Mouse (Mus musculus) lung, postnatal 10 days (tissue): ENCODE measurements at regions not wholly inside any gene's neighbourhood (a gene's known extent, or its start where the extent isn't known, plus 50 kb on each side); places are given as distances from the start of the nearest gene placed in this dataset.

Experiments
- DNase-seq: peaks from one replicate; pipeline ENCODE4 v3.0.0; 2021

DNA sequence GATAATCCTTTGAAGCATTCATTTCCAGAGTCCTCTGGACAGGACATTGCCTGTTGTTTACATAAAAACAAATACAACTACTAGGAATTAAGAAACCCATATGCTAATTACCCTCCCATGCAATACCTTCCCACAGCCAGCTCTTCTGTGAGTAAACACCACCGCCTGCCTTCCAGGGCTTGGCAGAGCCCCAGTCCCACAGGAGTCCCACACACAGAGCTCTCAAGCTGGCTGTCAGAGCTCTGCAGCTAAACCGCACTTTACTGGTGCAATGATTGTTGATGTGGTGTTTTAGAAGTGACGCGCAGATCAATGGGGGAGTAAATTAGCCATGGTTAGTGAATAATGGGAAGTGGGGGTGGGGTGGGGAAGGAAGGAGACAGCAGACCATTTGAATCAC is 159.6 kb upstream of the Cd180 start:
- peak; percentile 42 for DNase-seq

DNA sequence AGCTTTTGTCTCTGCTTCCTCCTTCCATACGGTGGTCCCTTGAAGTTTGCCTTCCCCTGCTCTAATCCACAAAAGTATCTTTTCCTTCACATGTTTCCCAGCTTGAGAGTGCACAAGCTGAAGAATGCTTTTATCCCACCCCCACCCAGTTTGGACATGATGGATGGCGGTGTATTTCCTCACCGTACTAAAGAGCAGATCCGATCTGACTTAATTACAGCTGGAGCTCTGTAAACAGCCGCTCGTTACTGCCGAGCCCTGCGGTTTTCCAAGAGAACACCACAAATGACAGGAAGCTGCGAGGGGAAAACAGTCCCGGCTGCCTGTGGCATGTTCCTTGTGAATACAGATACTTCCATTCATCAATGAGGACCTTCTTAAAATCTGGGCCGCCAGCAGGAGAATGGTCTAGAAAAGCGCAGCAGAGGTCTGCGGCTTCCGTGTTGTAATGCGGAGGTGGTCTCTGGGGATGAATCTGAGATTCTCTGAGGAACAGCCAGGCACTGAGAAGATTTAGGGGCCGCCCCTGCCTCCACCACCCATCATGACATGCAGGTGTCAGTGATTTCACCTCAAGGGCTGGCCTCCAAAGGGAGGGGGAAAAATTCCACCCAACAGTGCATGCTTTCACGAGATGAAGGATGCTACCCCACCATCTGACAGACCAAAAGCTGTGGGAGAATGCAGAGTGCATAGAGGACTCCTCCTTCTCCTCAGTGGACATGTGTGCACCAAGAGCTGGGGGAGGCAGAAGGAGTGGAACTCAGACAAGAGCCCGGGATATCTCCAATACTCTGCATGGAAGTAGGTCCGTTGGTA is 155.7 kb upstream of the Cd180 start:
- DNase-seq: peak; percentile 71

DNA sequence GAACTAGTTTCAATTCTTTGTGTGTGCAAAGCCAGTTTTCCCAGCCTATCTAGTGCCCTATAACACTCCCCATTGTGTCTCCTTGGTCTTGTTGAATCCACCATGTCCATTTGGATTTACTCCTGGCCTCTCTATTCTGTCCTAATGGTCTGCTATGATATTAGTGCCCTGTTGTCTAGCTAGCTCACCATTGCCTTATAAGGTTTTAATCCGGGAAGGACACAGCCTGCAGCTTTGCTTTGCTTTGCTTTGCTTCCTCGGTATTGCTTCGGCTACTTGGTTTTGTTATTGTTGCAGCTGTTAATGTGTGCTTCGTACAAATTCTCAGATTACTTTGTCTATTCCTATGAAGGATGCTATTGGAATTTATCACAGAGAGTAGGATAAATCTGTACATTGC is 152.9 kb upstream of the Cd180 start:
- DNase-seq: no peak

DNA sequence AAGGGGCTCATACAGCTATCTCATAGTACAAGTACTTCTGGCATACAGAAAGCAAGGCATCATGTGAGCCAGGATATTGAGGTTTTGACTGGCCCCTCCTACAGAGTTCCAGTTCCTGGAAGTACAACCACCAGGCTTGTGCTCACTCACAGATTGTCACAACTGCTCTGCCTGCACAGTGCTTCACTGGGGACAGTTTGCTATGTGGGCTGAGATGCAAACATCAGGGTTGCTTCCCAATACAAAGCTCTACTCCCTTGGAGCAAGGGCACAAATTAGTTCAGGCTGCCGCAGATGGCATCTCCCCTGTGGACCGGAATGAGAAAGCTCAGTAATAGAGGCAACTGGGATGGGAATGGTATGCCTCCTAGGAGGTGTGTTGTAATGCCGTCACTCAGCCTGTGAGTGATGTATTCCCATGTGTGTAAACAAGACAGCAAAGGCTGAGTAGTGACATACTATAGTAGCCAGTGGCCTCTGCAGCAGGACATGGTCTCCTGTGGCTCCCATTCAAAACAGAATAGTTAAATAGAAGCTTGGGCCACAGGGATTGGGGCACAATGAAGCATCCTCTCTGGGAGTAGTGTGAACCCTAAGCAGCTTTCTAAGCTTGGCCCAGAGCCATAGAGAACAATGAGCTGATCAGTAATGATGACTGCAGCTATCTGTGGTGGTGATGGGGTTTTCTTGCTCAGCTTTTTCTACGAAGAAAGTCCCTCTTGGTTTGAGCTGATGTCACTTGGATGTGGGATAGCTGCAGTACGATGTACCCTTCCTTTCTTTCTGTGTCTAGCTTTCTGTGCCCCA is 148.8 kb upstream of the Cd180 start:
- DNase-seq: no peak

DNA sequence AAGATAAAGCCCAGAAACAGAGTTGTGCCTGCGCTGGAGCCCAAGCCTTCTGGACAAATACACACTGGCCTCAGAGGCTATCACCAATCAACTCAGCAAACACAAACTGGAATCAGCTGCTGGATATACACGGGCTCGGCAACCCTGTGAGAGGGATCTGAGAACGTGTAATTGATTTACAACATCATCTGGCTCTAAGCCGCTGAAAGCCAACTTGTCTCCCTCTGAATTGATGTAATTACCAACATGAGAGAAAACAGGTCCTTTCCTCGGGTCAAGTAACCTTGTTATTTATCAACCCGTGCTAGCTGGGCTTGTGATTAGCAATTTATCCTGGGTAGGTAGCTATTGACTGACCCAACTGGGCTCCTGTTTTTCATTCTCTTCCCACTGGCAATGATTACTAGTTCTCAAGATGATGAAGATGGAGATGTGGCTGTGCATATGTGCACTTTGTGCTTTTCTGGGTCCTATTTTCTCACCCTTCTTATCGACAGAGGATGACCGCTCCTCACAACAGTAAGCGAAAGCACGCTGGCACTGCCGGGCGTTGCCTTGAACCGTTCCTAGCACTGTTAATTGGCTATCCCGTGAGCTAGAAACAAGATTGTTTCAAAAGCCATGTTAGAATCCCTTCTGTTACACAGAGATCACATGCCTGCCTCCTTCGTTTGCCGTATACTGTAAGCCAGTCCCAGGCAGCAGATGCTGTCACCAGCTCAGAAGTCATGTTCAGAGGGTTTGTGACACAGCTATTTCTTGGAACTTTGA is 147.3 kb upstream of the Cd180 start:
- DNase-seq: no peak

DNA sequence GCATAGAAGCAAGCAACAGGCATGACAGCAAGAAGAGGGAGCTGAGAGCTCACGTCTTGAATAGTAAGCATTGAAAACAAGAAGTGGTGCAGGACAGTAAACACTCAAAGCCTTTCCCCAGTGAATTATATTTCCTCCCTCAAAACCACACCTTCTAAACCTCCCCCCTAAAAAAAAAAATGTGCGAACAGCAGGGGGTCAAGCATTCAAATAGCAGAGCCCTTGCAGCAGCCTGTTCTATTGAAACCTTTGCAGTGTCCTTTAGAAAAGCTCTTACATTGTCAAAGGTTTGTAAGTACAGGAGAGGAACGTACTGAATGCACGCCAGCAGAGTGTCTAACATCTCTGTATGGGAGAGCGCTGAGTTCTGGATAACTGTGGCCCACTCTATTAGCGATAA is 145.1 kb upstream of the Cd180 start:
- DNase-seq: no peak

DNA sequence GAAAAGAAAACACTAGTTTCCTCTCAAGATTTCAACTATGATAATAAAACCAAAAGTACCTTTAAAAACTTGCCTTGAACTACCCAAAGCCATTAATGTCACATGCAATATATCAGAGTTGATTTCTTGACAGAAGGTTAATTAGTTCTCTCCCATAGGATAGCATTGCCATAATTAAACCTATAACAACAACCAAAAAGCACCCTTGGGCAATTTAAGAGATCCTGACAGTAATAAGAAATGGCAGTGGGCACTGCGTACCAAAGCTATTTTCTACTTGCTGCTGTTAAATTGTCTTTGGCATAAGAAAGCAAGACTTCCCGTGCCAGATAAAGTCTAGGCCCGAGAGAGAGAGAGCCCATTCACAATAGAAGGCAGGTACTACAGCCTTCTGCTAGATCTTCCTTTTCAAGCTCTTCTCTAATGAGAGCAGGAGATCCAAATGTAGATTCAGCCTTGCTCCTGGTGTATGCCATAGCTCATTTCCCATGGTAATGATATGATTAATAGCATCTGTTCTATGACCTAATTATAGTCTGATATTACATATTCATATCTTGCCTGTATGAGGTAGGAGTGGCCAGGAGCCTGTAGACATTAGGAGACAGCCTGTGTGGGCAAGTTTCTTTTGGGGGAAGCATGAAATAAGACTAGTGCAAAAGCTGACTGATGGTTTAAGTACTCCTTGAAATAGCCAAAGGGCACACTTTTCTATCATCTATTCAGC is 126.3 kb upstream of the Cd180 start:
- no peak for DNase-seq

DNA sequence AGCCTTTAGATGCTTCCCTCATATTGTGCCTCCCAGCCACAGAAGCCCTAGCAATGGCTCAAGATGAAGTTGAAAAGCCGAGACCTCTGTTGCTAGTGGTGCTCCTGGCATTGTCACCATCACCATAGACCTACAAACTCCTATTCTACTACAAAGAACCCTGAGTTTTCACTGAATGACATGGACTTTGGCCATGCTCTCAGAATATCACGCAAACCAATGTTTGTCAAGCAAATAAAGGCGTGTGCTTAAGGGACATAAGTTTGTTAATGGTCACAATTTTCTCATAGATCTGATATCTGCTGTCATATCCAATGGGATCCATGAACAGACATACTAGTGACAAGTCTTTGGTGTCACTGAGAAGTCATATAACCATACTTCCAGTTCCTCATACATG is 123.8 kb upstream of the Cd180 start:
- DNase-seq: no peak

DNA sequence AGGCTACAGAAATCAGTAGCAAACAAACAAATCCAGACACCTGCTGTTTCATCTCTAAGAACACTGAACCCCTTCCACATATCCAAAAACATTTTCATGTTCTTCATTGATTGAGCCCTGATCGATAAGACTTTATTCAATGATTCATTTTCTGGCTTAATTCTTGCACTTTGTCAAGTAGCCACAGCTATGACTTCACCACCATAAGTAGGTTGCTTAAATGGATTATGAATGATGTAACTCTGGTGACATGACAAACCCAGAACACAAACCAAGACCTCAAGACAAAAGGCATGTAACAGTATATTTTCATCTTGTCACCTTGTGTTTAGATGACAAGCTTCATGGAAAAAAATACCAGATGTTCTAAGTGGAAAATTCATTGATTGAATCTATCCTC is 123.1 kb upstream of the Cd180 start:
- no peak for DNase-seq

DNA sequence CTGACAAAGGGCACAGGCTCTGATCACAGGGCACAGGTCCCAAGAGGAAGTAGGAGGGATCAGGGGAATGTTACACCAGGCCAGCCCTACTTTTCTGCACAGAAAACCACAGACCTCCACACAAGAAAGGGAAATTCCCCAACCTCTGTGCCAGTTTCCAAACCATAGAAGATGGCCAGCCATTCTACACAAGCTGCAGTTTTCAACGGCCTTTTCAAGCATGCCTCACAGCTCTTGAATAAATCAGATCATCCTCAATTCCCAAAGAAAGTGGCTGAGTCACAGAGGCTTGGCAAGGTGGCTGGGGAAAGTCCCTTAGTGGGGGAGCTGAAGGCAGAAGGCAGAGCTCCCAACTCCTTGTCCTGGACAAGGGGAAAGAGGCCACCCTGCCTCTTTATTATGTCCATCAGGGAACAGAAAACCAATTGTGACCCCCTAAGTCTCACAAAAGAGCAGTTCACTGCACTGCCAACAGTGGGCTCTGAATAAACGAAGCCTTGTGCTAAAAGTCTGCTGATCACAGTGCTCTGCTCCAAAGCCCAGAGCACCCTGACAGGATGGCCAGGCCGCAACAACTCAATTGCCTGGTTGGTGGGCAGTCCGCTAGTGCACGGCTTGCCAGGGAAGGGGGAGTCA is 120.0 kb upstream of the Cd180 start:
- peak; percentile 40 for DNase-seq

DNA sequence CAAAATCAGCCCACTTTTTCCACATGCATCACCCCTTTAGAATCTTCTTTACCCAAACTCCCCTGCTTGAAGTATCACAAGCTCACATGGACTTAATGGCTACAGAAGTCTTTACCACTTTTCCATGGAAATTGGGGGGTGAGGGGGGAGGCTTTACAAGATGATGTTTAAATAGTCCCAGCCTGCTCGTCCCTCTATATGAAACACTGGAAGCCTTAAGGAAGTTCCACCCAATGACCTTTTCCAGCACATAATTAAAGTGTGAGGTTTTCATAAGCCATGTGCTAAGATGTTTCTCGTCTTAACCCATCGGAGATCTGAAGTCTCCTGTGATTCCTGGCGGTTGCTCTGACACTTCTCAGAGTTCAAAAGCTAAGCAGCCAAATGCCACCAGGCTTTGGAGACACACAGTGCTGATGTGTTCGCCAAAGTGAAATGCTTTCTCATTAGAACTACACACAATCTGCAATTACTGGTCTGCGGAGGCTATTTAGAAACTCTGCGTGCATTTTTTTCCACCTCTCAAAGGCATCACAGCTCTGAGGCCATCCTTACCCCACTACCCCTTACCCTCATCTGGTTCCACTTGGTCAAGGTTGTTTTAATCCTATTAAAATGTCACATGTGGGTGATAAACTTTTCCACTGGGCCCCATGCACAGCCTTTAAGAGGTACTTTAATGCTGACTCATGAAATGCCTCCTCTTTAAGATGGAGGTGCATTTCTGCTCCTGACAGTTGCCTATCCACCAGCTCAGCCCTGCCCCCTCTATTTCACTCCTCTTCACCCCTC is 116.3 kb upstream of the Cd180 start:
- DNase-seq: no peak

DNA sequence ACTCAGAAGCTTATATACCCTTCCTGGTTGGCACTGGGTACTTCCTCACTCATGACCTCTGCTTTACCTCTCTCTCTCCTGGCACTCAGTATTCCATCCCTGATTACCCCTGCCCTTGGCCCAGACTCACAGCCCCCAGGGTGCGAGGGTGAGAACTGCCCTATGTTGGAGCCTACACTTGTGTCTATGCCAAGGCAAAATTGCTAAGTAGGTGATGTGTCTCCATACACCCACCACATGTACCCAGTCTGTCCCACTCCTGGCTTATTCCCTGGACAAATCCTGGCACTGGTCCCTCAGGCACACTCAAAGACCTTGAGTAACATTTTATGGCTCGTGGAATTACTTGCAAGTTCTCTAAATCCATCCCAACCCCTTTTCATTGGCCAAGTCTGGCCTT is 114.5 kb upstream of the Cd180 start:
- DNase-seq: no peak

DNA sequence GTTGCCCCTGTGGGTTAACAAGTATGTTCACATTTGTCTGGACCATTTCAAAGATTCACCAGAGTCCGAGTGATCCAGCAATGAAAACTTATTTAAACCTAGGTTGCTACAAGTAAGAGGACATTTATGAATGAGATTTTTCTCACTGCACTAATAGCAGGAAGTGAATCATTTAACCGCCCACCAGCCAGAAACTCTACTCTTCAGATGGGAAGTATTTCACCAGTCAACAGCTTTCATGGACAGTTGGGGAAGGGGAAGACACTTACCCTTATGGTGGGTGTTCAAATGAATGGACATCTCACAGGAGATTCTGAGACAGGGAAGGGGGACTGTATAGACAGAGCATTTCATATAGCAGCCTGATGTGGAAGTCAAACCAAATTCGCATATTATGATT is 113.7 kb upstream of the Cd180 start:
- DNase-seq: no peak

DNA sequence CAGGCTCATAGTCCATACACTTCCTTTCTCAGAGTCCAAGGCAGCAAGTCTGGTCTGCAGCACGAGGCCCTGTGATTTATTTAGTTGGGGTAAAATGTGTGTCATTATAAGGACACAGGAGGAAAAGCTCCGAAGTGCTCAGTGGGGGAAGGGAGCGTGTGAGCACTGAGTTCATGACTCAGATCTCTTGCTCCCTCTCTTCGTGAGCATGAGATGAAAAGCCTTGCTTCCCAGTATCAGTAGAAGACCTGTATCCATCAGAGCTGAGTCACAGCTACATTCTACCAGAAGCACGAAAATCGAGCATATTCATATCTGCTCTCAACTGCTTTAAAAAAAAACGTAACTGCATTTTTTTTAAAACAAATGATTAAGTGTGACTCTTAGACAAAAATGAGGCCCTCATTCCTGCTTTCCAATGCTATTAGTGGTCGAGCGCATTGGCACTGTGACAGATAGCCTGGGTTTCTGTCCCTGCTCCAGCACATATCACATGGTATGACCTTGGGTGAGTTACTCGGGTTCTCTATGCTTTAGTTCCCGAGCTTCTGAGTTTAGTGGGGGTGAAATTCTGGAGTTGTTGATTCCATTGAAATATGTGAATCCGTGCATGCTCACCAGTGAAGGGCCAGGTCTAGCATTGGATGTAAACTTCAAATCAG is 109.2 kb upstream of the Cd180 start:
- DNase-seq: peak; percentile 79

DNA sequence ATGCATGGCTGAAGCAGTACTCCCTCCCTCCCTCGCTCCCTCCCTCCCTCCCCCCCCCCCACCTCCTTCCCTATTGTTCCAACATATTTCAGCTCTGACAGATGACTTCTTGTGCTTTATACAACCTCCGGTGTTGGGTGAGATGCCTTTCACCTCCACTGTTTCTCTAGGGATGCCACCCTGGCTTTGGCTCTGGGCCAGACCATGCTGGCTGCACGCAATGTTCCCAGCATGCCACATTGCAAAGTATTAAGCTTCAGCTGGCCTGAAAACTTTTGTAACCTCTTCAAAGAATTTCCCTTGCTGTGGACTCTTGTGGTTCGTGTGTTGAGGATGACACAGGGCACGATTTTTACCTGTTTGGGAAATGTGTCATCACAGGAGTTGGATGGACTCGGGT is 107.1 kb upstream of the Cd180 start:
- no peak for DNase-seq

DNA sequence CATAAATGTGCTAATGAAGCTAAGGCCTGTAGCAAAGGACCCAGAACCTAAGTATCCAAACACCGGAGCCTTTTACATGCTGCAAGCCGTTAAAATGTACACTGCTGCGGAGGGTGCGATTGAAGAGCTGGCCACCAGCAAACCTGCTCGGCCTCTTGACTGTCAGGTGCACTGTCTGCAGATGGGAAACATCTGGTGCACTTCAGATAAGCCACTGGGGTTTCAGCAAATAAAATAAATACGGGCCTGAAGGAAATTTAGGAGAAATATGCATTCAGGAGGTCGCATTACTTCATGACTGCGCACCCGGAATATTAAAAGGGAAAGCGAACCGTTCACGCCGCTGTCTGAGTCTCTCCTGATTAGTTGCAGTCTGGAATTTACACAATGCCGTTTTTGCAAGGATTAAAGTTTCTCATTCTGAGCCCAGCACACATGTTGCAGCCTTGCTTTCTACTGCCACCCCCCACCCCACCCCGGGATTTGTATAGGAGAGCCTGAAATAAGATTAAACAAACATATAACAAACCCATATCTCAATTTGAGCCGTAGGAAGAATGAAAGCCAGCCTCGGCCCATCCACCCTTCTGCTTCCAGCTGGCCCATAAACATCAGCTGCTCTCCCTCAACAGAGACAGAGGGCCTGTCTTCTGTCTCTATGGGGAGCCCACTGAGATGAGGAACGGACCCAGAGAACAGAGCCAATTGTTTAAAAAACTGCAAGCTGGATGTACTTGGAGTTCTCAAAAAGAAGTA is 103.5 kb upstream of the Cd180 start:
- DNase-seq: peak; percentile 50

DNA sequence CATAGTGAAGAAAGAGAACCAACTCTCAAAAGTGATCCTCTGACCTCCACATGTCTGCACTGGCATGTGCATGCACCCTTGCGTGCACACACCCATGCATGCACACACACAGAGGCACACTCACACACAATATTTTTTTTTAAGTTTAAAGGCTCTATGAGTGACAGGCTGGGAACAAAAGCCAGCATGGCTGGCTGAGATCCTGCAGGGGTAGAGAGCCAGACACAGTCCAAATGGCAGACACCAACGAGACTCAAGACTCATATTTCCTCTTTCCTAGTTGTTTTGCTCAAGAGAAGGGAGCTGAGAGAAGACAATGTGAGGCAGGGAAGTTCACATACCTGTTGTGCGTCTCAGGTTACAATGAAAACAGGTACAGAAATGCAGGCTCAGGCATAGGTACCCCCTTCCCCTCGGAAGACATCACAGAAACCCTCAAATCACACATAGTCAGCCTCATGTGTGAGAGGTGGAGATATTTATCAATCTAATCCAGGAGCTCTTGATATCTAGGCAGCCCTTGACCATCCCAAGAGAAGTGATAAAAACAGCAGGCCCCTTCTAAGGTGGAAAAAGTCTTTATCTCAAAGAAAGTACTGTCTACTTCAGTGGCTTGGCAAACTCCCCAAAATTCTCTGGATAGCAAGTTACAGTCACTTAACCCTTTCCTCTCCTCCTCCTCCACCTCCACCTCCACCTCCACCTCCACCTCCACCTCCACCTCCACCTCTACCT is 101.4 kb upstream of the Cd180 start:
- no peak for DNase-seq

DNA sequence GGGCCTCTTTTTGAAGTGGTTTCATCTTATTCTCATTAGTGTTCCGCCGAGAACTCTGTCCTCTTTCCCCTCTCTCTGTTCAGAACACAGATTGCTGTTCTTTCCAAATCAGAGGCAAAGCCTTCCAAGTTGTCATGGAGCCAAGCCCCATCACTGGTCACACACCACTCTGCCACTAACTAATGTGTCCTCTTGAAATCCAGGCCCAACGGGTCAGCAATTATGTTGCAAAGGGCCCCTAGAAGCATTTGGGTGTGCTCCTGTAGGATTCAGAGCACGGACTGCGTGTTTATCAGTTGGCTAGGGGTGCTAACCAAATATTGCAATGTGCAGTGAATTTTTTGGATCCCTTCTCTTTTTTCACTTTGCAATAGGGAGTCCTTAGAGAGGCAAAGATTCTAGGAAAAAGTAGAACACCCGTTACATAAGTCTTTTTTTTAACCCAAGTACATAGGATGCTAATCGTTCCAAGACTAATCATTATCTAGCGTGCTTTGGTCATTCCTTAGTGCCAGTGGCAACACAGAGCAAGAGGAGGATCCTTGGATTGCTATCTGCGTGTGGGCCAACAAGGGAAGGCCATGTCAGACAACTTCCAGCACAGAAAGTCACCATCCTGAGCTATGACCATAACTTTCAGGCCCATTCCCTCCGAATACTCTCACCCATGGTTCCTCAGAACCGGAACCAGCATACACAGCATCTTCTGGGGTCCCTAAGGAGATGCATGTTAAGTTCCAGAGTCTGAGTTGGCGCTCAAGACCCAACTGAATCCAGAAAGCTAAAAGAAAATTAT is 99.8 kb upstream of the Cd180 start:
- peak; percentile 89 for DNase-seq

DNA sequence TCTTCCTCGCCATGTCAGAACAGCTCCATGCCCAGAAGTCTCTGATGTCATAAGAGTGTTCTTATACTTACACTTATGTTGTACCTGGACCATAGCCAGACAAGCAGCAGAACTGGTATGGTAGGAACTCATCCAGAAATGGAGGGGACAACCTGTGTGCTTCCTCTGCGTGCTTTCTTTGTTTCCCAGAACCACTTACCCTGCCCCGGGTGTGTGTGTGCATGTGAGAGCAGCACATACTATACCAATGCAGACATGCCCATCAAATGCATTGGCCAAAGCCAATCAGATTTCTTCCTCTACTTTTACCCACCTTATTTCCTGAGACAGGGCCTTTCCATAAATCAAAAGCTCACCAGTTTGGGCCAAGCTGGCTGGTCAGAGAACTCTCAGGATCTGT is 99.2 kb upstream of the Cd180 start:
- DNase-seq: no peak
